Mouse (Mus musculus) olfactory bulb, adult 2 months (tissue): ENCODE results near the gene Galnt10. TPM values are rescaled to one million over a fixed set of nuclear protein-coding genes. Genes with fewer than 3 reads are reported as not detected.

Source experiments
- H3K27ac ChIP-seq: fragments of 200-500 bp; 2 replicates; pipeline ENCODE4 v1.5.1; 2012; ENCODE audit warnings: low read depth, low read length; ENCODE audit not compliant: insufficient read depth
- H3K4me1 ChIP-seq: fragments of 200-500 bp; 2 replicates; pipeline ENCODE4 v1.6.1; 2012; ENCODE audit warnings: low read length; ENCODE audit not compliant: control insufficient read depth, insufficient read depth
- H3K4me3 ChIP-seq: fragments of 200-500 bp; 2 replicates; pipeline ENCODE4 v1.5.1; 2012; ENCODE audit warnings: mild to moderate bottlenecking, low read depth, low read length, moderate library complexity; ENCODE audit not compliant: insufficient read depth
- CTCF ChIP-seq: fragments of 200-500 bp; IDR thresholded peaks from 2 replicates; pipeline ENCODE4 v1.5.1; 2012; ENCODE audit warnings: low read depth, mild to moderate bottlenecking, low read length, moderate library complexity; ENCODE audit not compliant: insufficient read depth
- POLR2A ChIP-seq: fragments of 200-500 bp; IDR thresholded peaks from 2 replicates; pipeline ENCODE4 v1.6.1; 2012; ENCODE audit warnings: mild to moderate bottlenecking, low read depth, low read length, moderate library complexity; ENCODE audit not compliant: insufficient read depth
- WGBS: fragments of 180-500 bp; shearing (Covaris S2); methylation state at CpG from one replicate; pipeline ENCODE4 v1.1.7; 2018; 5-methylcytosine and 5-hydroxymethylcytosine counted together
- polyA plus RNA-seq: library from polyadenylated mRNA; stranded (reverse); fragments of >200 nt; gene quantifications from 2 replicates; pipeline ENCODE4 v1.2.4, GENCODE M21; 2012; ENCODE audit warnings: low replicate concordance; ENCODE audit not compliant: missing spikeins, insufficient read depth, insufficient read length

Galnt10 gene
- polyA plus RNA-seq, 1 experiment = not detected

DNA sequence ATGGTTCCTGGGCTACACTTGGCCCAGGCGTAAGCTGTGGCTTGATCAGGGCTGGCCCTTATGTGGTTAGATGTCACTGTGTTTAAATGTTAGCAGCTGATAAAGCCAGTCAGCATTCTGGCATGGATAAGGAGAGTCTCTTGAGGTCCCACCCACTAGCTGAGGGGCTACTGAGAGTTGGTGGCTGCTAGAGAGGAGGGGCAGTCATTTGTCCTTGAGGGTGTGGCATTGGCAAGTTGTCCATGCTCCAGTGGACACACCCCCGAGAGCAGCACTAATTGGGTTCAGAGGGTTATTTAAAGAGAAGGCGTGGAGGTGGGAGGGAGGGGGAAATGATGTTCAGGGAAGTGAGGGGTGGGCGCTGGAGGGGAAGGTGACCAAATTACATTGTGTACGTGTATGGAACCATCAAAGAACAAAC, 9.7 kb downstream of the Galnt10 start:
- no peak overlapping the region for H3K4me3 ChIP-seq
- H3K4me1 ChIP-seq = peaks cover 44% of the 10 kb centered on the region
- 76% methylated on average over 5 of the region's 5 CpGs for WGBS
- TF ChIP-seq CTCF = no peak
- TF ChIP-seq POLR2A = no peak
- no peak overlapping the region for H3K27ac ChIP-seq

DNA sequence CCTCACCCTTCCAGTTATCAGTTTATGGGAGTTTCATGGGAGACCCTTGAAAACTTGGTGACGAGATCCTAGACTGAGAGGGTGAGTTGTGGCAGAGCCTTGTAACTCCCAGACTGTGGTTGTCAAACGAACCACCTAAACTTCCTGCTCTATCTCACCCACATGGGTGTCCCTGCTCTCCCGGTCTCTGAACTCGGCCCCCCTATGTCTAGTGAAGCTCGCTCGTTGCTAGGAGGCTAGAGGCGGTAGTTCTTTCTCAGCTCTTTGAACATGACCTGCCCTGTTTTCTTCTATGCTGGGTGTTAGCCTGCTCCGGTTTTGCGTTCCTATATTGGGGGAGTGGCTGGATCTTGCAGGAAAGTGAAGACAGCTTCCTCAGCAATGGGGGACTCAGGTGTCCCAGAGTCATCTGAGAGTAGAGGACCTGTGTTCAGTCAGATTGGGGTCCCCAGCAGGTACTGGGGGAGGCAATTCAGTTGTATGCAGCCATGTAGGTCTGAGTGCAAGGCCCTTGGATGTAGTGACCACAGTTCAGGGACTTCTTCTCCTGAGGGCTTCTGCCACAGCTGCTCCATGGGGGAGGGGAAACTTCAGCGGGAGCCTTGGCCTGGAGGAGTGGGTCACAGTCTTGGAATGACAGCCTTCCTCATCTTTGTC, 10.6 kb downstream of the Galnt10 start:
- Histone ChIP-seq H3K4me3 (no peak overlapping the region), H3K4me1 (peaks cover 42% of the 10 kb centered on the region), H3K27ac (no peak overlapping the region)
- 69% methylated on average over 10 of the region's 10 CpGs for WGBS
- no peak for TF ChIP-seq POLR2A
- no peak for TF ChIP-seq CTCF

DNA sequence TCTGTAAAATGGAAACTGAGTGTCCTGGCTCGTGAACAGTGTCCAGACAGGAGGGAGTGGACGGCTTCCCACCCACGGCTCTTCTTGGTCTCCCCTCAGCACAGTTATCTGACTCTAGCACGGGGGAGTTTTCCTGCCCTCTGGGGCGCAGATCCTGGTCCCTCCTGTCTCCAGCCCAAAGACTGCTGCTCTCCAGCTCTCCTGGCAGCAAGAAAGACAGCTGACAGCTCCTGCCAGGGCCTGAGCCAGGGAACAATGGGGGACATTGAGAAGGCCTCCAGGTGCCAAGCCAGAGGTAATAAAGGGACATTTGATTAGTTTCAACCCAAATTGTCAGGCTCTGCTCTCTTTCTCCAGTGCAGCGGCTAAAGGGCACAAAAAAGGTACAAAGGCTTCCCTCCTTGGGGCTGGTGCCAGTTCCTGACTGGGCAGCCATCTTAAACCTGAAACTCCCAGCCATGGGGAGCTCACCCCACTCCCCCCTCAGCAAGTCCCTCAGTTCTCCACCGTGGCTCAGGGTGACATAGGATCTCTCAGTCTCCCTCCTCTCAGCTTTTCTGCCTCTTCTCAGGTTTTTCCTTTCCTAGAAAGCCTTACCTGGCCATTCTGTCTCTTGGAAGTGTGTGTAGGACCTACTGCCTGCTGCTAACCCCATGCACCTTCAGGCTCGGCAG, 11.5 kb downstream of the Galnt10 start:
- Histone ChIP-seq H3K4me1 (peaks cover 33% of the 10 kb centered on the region), H3K27ac (no peak overlapping the region), H3K4me3 (no peak overlapping the region)
- WGBS = 68% methylated on average over 8 of the region's 8 CpGs
- TF ChIP-seq CTCF (no peak), POLR2A (no peak)

DNA sequence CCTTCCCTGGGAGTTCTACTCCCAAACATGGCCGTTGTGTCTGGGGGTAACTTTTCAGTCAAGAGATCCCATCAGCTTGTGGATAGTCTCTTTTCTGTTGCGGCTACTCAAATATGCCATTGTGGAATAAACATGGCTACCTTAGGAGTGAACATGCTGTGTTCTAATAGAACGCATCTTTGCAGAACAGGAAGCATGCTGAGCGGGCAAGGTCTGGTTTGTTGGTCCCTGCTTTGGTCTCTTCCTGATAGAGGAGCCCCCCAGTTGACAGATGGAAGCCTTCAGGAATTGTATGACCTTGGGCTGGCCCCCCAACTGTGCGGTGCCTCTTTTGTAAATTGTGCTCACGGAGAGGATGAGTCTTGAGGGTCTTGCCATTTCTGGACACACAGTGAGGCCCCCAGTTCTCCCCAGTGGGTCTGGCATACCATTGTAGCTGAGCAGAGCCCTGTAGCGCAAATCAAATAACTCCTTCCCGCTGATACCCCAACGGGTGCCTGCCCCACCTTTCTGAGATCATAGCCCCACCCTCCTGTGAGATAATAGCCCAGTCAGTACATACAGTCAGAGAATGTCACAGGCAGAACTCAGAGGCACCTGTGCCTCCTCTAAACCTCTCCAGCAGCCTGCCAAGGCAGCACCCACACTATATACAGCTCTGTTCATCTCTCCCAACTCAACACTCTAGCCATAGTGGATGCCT, 12.3 kb downstream of the Galnt10 start:
- H3K4me1 ChIP-seq = peaks cover 31% of the 10 kb centered on the region; the same call in 1 of the 2 replicates
- no peak overlapping the region for H3K27ac ChIP-seq
- TF ChIP-seq POLR2A (no peak), CTCF (no peak)
- no peak overlapping the region for H3K4me3 ChIP-seq
- WGBS = 92% methylated on average over 9 of the region's 9 CpGs

DNA sequence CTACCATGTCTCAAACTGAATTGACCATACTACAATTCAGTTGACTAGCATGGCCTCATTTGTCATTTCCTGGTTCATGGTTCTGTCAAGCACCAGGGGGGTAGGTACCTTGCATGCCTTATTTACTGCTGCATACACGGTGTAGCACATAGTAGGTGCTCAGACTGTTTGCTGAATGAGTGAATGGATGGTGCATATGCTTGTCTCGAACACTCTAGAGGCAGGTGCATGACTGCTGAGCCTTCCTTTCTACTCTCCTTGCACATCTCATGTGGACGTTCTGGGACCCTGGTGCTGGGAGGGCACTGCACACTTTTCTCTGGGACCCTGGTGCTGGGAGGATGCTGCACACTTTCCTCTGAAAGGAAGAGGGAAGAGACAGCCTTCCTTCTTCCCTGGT, 13.0 kb downstream of the Galnt10 start:
- no peak overlapping the region for H3K27ac ChIP-seq
- TF ChIP-seq POLR2A = no peak
- no peak for TF ChIP-seq CTCF
- WGBS = 86% methylated on average over 3 of the region's 3 CpGs
- H3K4me3 ChIP-seq = no peak overlapping the region
- peaks cover 27% of the 10 kb centered on the region; the same call in 1 of the 2 replicates for H3K4me1 ChIP-seq

DNA sequence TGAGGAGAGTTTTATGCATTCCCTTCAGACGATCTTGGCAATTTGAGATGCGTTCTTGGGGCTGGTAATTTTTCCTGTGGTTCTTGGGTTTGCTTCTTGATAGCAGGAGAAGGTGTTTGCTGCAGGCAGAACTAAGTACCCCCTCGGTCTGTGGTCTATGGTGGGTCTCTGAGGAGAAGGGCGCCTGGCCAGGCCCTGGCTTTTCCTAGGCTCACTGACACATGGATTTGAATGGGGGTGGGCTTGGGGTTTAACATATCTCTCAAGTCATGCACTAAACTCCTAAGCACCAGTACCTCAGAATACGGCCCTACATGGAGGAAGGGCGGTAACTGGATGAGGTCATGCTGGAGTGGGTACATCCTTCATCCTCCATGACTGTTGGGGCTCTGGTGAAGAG, 13.5 kb downstream of the Galnt10 start:
- H3K4me1 ChIP-seq = peaks cover 24% of the 10 kb centered on the region; the same call in 1 of the 2 replicates
- TF ChIP-seq CTCF = no peak
- TF ChIP-seq POLR2A = no peak
- no peak overlapping the region for H3K27ac ChIP-seq
- no peak overlapping the region for H3K4me3 ChIP-seq
- WGBS = 87% methylated on average over 6 of the region's 6 CpGs

DNA sequence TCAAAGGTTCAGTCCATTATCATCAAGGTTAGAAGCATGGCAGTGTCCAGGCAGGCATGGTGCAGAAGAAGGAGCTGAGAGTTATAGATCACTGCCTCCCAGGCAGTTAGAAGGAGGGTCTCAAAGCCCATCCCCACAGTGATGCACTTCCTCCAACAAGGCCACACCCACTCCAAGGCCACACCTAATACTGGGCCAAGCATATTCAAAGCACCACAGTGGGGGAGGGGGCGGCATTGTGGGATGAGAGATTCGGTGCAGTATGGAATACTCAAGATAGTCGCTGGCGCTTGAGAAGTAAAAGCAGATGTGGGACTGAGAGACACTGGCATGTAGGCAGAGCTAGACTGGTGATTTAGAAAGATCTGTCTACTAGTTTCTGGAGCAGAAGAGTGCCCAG, 14.9 kb downstream of the Galnt10 start:
- no peak for TF ChIP-seq POLR2A
- TF ChIP-seq CTCF = no peak
- H3K4me1 ChIP-seq = peaks cover 29% of the 10 kb centered on the region; the same call in 1 of the 2 replicates
- H3K4me3 ChIP-seq = no peak overlapping the region
- 91% methylated on average over 4 of the region's 4 CpGs for WGBS
- H3K27ac ChIP-seq = no peak overlapping the region

DNA sequence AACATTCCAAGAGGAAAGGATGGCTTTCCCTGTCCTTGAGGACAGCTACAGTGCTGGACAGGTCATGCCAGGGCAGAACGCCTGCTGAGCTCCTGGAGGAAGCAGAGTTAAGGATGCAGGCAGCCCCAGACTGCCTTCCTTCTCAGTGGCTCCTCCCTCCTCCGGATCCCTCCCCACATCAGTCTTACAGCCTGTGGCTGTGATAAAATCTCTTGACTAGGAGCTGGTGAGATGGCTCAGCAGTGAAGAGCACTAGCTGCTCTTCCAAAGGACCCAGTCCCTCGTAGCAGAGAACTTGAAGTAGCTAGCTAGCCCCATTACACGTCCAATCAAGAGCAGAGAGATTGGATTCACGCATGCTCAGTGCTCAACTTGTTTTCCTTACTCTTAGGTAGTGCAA, 15.6 kb downstream of the Galnt10 start:
- WGBS = 83% methylated on average over 5 of the region's 5 CpGs
- Histone ChIP-seq H3K27ac (no peak overlapping the region), H3K4me1 (peaks cover 24% of the 10 kb centered on the region; the same call in 1 of the 2 replicates), H3K4me3 (no peak overlapping the region)
- no peak for TF ChIP-seq CTCF
